In the genomic region with DNA sequence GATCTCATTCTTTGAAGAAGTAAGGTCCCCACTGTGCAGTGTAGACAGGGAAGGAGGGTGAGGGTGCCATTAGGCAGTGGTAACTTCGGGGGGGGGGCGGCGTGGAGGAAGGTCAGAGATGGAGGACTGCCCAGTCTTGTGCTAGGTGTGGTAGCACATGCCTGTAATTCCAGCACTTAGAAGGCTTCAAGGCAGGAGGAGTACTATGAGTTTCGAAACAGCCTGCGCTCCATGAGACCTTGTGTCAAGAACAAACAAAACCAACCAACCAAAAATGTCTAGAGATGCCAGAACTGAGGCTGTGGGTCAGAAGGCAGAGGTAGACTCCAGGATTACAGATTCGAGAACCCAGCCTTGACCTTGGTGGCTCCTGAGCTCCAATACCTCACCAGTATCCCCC, we compare ENCODE assay signal across 20 mouse cellular contexts.
"Had no signal": no experiment of that assay in that cellular context is flagged by ENCODE, and none has a peak within 500 bp of the region (broad histone marks: within the 10 kb centered on the region; RNA-seq: fewer than 3 reads in every experiment).

No protein-coding gene starts in this region.

- ATAC-seq: liver, postnatal 0 days had no signal

- H3K27ac ChIP-seq: limb, embryonic 12.5 days; limb, embryonic 15.5 days; liver, embryonic 14.5 days; macrophage; midbrain, embryonic 15.5 days; neural tube, embryonic 12.5 days; neural tube, embryonic 15.5 days; stomach, embryonic 15.5 days had no signal

- DNase-seq: kidney, adult 18-20 months; kidney, adult 9 months; kidney, postnatal 14 days; kidney, postnatal 4 days; left cerebral cortex, postnatal 4 days; liver, postnatal 0 days; right cerebral cortex, adult 18-20 months; right cerebral cortex, postnatal 14 days; spleen, adult 18-20 months; thymus, postnatal 25 days had no signal

- H3K4me3 ChIP-seq: limb, embryonic 12.5 days; limb, embryonic 15.5 days; midbrain, embryonic 12.5 days; midbrain, embryonic 15.5 days; neural tube, embryonic 12.5 days; neural tube, embryonic 15.5 days; stomach, embryonic 15.5 days had no signal

- H3K9me3 ChIP-seq: limb, embryonic 12.5 days; limb, embryonic 15.5 days; midbrain, embryonic 12.5 days; midbrain, embryonic 15.5 days; neural tube, embryonic 12.5 days; neural tube, embryonic 15.5 days; stomach, embryonic 15.5 days had no signal

- H3K4me2 ChIP-seq: limb, embryonic 12.5 days; limb, embryonic 15.5 days; liver, embryonic 11.5 days; midbrain, embryonic 12.5 days; midbrain, embryonic 15.5 days; neural tube, embryonic 15.5 days; stomach, embryonic 15.5 days had no signal

- H3K36me3 ChIP-seq: limb, embryonic 12.5 days; limb, embryonic 15.5 days; midbrain, embryonic 12.5 days; midbrain, embryonic 15.5 days; neural tube, embryonic 12.5 days; neural tube, embryonic 15.5 days; stomach, embryonic 15.5 days had no signal

- H3K27me3 ChIP-seq: neural tube, embryonic 12.5 days; stomach, embryonic 15.5 days had no signal

- H3K9ac ChIP-seq: limb, embryonic 12.5 days; limb, embryonic 15.5 days; liver, embryonic 14.5 days; liver, postnatal 0 days; midbrain, embryonic 12.5 days; midbrain, embryonic 15.5 days; neural tube, embryonic 15.5 days; stomach, embryonic 15.5 days had no signal

- H3K4me1 ChIP-seq: midbrain, embryonic 15.5 days; neural tube, embryonic 12.5 days; stomach, embryonic 15.5 days had no signal
